Comparison of ENCODE assay signal across 8 mouse cellular contexts in genomic region chr5:113155133-113155532, GRCm38 (mm10).
DNase-seq lines count a peak whose midpoint lies in the region; ATAC-seq and TF ChIP-seq lines count a peak whose summit lies in the region.

No protein-coding gene starts in this region.

- WGBS in liver, embryonic 14.5 days (ENCODE audit: insufficient replicate concordance): 4% methylated on average over 8 of the region's 8 CpGs

- H3K9me3 ChIP-seq in liver, embryonic 14.5 days (ENCODE audit: control insufficient read depth, low read length): no peaks in the 10 kb centered on the region

- DNase-seq in urinary bladder, adult 18-20 months (ENCODE audit: low spot score in 2 of 2): peak; percentile 72 to 82
- DNase-seq in urinary bladder, postnatal 10 days (ENCODE audit: low spot score): no peak
- DNase-seq in cerebellum, adult 8-10 months: peak; percentile 71
- peak; percentile 85 for DNase-seq in gastrocnemius, adult 18-20 months (ENCODE audit: low spot score)
- DNase-seq in kidney, postnatal 10 days: peak; percentile 89
- DNase-seq in liver, embryonic 14.5 days (ENCODE audit: low read depth in 3 of 3, low spot score in 3 of 3): peak in 1 of 3 experiments; percentile 46
- DNase-seq in retina, postnatal 1 day: peak; percentile 88
- peak; percentile 81 to 82 for DNase-seq in urinary bladder, postnatal 36 days (ENCODE audit: low spot score in 2 of 2)

- H3K27ac ChIP-seq in liver, embryonic 14.5 days: no peak overlapping the region

- no peak overlapping the region for H3K4me3 ChIP-seq in liver, embryonic 14.5 days (ENCODE audit: insufficient read depth in 1 of 2, low read depth in 2 of 2, low read length in 2 of 2)

- ATAC-seq in liver, embryonic 14.5 days (ENCODE audit: insufficient read depth): no peak

- no peaks in the 10 kb centered on the region for H3K36me3 ChIP-seq in liver, embryonic 14.5 days (replicated peaks; ENCODE audit: control insufficient read depth, insufficient read depth, low read depth)

- H3K4me2 ChIP-seq in liver, embryonic 14.5 days (ENCODE audit: low read depth): no peak overlapping the region

- no peaks in the 10 kb centered on the region for H3K27me3 ChIP-seq in liver, embryonic 14.5 days (ENCODE audit: control insufficient read depth, insufficient read depth, low read length)

- 0 out of 4 replicates have a peak, but pooled peaks cover 0 to 4% of the 10 kb centered on the region in 2 experiments for H3K4me1 ChIP-seq in liver, embryonic 14.5 days (replicated peaks; ENCODE audit: control insufficient read depth in 2 of 2, insufficient read depth in 2 of 2, low read length in 1 of 2)

- H3K9ac ChIP-seq in liver, embryonic 14.5 days (replicated peaks): no peak overlapping the region

- no peak for TF ChIP-seq EP300 in liver, embryonic 14.5 days (IDR thresholded peaks at IDR 0.05; ENCODE audit: low read depth)

- TF ChIP-seq CTCF in liver, embryonic 14.5 days (IDR thresholded peaks at IDR 0.05; ENCODE audit: low read depth): peak; percentile 96
